Mouse (Mus musculus): ENCODE data around the gene Gm49450.

DNA sequence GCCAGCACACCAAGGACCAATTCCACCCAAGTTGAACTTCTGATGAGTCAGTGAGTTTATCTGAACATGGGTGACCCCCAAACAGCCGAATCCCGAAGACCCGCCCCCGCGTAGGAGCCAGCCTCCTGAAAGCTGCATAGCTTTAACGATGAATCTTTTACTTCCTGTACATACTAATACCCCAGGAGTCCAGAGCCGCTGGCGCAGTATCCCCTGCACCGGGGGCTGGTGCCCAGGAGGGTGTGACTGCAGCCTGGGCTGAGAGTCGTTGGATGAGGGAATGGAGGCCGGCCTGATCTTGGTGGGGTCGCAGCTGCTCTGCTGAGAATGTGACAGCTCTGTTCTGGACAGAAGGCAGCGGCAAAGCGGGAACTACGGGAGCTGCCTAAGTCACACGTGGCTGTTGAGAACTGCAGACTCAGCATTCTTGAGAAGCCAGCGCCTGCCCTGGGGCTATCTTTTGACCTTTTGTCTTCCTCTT, 48.1 kb upstream of the Gm49450 start:
- TF ChIP-seq CTCF (IDR thresholded peaks at IDR 0.05) (no peak; the same call in 1 of the 2 replicates), EP300 (IDR thresholded peaks at IDR 0.05; ENCODE audit: insufficient read depth, low read depth, low read length) (no peak)
